Mouse (Mus musculus): Measurements from ENCODE around the gene Zfp451.
A peak's percentile ranks its signal among the peaks of the same experiment; 100 is the strongest.
"Not testable (repeated sequence)": the region's sequence is repeated elsewhere in the genome, so short reads cannot be mapped to it uniquely, and the experiment has no call there.

The Zfp451 gene

DNA sequence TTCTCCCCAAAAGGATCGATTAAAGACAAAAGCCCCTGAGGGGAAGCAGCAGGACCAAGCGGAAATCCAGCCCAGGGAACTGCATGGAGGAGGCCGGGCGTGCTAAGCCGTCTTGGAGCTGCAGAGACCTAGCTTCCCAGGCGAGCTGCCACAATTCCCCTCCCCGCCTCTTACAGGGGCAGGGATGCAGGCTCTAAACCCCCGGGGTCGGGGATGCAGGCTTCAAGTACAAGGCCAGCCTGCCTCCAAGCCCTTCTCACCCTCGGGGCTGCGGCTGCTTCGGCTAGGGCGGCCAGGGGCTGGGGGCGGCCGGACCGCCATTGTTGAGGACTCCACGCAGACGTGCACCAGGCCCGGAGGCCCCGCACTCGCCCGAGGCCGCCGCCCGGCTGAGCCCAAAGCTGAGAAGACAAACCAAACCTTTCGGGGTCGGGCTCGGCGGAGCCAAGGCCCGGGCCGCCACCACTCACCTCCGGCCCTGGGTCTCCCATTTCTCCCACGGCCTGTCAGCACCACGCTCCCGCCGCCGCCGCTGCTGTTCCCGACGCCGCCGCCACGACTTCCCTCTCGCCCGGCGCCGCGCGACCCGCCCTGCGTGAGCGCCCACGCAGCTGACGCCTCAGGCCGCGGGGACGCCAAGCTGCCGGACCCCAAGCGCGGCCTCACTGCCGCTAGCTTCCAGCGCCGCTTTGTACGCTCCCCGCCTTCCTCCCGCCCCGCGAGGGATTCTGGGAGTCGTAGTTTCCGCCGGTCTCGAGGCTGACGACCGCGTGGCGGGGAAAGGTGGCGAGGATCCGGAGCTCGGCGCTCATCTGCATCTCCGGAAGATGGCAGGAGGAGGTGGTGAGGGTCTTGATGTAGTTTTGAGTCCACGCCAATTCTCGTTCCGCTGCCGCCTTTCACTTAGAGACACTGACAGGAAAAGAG, at the start of gene Zfp451:
Gene Zfp451 (minus strand): TSS at position 728 of the 927 bp plus-strand sequence.
- DNase-seq (ENCODE audit: extremely low spot score, low spot score): peak; percentile 93

GRCm38 (mm10) chr1:33846807-33847206, 32.4 kb upstream of the Zfp451 start:
- DNase-seq (ENCODE audit: extremely low spot score, low spot score): no peak

DNA sequence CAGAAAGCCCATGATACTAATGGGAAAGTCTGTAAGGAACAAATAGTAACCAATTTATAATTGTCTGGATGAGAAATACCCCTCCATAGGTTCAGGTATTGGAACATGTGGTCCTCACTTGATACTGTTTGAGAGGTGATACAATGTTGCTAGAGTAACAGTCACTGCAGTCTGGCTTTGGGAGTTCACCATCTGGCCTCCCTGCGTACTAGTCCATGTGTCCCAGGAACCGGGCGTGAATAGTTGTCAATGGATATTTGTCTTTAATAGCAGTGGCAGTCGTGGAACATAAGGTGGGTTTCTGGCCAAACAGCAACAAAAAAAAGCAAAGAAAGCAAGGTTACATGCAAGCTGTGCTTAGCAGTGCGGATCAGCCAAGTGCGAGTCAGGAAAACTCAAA, 29.4 kb upstream of the Zfp451 start:
- DNase-seq (ENCODE audit: extremely low spot score, low spot score): no peak

GRCm38 (mm10) chr1:33838952-33839351, 24.6 kb upstream of the Zfp451 start:
- not testable (repeated sequence) for DNase-seq (ENCODE audit: extremely low spot score, low spot score)

- DNase-seq (ENCODE audit: extremely low spot score, low spot score): no peak
Measured at GRCm38 (mm10) chr1:33830586-33830985, 16.2 kb upstream of the Zfp451 start.

DNA sequence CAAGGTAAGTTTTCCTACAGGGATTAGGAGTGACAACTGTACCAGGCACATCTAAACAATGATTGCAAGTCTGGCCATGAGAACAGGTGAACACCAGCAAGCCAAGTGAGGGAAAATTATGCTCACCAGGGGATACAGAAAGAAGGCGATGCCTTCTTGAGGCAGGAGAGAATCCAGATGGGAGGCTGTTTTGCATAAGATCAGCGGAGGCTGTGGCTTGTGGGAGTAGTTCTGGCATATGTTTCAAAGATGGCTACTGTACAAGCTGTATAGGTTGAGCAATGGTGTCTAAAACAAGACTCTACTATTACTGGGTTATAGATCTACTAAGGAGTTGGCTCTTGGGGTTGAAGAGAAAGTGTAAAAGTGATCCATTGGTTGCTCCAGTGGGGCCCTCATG, 3.5 kb upstream of the Zfp451 start:
- no peak for DNase-seq (ENCODE audit: extremely low spot score, low spot score)

DNA sequence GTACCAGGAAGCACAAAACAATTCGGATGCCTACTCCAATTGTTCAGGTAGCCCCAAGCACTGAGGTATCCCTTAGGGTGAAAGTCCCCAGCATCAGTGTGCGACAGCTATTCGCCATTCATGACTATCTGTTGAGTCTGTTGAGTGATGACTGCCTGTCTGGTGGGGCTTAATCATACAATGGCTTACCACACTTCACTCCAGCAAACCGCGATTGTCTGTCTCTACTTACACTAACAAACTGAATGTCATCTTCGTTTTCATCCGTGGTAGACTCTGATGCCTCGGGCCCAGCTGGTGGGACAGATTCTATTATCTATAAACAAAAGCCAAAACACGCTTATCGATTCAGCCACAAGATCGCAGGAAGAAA, 914 bp downstream of the Zfp451 start:
- DNase-seq (ENCODE audit: extremely low spot score, low spot score): no peak

DNA sequence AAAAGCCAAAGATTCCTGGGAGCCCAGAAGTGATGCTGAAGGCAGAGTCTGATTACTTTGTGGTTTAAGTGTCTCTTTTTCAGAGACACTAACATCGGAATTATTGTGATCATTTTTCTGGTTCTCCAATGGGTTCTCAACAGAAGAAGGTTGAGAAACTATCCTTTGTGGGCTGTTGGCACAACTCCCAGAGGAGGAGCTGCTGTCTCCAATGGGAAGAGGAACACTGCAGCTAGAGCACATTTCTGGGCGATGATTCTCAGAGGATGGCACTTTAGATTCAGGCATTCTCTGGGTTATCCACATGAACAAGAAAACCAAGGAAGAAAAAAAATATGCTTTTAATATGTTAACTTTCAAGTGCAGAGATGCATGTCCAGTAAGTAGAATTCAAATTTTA, 11.1 kb downstream of the Zfp451 start:
- no peak for DNase-seq (ENCODE audit: extremely low spot score, low spot score)

GRCm38 (mm10) chr1:33799620-33800019, 14.8 kb downstream of the Zfp451 start:
- no peak for DNase-seq (ENCODE audit: extremely low spot score, low spot score)

GRCm38 (mm10) chr1:33788493-33788892, 25.9 kb downstream of the Zfp451 start:
- no peak for DNase-seq (ENCODE audit: extremely low spot score, low spot score)

DNA sequence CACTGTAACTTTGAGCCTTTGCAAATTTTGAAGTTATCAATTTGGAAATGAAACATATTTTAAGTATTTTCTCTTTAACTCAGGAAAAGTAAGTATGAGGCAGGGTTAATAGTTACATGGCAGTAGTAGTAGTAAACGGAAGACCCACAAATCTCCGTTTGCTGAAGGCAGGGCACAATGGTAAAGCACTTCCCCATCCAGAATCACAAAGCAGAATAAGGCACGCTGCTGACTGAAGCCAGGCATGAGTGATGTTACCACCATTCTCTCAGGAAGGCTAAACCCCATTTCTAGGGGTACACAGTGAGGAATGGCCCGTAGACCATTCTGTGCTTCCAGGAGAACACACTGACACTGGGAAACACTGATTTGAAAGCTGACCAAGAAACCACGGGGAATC, 26.3 kb downstream of the Zfp451 start:
- DNase-seq (ENCODE audit: extremely low spot score, low spot score): no peak

- DNase-seq (ENCODE audit: extremely low spot score, low spot score): no peak
Measured at GRCm38 (mm10) chr1:33784561-33784960, 29.8 kb downstream of the Zfp451 start.

DNA sequence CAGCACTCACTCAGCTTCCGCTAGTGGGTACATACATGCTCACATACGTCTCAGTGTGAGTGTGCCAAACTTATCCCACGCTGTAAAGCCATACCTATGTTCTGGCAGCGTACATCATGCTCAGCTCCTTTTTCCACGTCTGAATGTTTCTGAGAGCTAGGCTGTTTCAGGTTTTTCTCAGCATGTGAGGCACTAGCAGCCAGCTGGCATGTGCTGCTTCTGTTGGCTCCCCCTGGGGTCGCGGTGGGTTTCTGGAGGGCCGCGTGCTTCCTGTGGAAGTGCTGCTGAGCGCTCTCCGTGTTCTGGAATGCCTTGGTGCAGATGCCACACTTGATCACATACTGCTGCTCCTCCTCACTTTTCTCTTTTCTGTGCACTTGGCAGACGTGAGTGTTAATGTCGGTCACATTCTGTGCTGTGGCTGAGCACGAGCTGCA, 38.2 kb downstream of the Zfp451 start:
- DNase-seq (ENCODE audit: extremely low spot score, low spot score): no peak

GRCm38 (mm10) chr1:33772106-33772505, 42.3 kb downstream of the Zfp451 start:
- no peak for DNase-seq (ENCODE audit: extremely low spot score, low spot score)

DNA sequence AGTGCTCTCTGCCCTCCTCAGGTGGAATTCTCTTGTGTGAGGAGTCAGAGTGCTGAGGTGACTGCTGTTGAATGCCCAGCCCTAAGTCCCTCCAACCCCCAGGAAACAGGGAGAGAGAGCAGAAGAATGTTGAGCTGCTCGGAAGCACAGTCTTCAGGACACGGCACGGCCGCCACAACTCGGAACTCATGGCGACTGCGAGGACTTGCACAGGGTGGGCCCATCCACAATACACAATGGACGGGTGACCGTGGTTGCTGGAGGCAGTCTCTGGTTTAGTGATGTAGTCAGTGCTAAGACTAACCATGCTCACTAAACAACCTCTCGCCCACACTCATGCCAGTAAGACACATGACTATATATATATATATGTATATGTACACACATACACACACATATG, 42.8 kb downstream of the Zfp451 start:
- no peak for DNase-seq (ENCODE audit: extremely low spot score, low spot score)

DNA sequence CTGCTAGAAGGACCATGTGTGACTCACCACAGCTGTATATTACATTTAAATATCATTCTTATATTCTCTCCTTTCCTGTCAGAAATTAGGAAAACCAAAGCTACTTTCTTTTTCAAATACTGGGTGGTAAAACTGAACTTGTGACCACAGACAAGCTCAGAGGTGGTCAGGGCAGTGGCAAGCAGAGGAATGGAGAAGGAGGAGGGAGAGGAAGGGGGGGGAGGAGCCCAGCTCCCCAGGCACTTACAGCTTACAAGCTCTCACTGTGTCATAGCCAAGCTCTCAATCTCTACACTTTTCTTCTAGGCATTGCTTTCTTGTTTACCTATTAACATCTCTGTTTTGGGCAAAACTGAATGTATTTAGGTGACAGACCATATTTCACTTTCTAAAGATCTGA, 45.6 kb downstream of the Zfp451 start:
- DNase-seq (ENCODE audit: extremely low spot score, low spot score): no peak

DNA sequence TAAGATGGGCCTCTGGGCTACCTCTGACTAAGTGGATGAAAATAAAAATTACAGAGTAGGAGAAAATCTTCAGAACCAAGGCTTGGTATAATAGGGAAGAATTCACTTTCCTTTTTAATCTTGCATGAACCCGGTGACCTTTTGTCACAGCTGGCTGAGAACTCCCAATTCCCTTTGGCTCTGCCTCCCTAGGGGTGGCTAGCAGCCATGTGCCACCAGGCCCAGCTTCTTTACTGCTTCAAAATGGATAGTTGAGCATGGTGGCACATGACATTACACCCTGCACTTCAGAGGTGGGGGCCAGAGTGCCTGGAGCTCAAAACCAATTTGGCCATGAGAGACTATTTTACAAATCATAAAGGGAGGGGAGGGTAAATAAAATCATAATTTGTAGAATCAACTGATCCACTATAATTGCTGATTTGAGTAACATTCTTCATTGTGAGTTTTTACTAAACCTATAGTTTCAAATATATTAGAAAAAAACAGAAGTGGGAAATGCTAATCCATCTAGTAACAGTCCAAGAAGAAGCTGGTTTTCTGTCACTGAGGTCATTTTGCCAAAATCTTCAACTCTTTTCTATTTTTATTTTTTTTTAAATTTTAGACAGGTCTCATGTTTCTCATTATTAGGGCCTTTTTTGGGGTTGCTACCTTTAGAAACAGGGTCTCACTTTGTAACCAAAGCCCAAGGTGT, 46.2 kb downstream of the Zfp451 start:
- DNase-seq (ENCODE audit: extremely low spot score, low spot score): no peak

GRCm38 (mm10) chr1:33766520-33767508, 47.6 kb downstream of the Zfp451 start:
- DNase-seq (ENCODE audit: extremely low spot score, low spot score): no peak

GRCm38 (mm10) chr1:33765468-33766080, 48.8 kb downstream of the Zfp451 start:
- DNase-seq (ENCODE audit: extremely low spot score, low spot score): no peak

DNA sequence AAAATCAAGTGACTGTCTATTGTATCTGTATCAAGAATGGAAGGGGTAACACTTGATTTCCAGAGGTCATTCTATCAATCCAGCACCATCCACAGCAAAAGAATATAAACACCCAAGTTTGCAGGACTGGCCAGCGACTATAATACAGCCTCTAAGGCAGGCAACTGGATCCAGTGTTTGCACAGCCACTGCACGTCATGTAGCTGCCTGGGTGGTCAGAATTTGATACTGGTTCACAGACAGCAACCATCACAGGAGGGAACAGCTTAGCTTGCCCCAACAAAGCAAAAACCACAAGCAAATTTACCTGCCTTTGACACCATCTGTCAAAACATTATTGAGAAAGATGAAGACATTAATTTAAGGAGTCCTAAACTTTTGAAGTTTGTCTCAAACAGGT, 50.6 kb downstream of the Zfp451 start:
- DNase-seq (ENCODE audit: extremely low spot score, low spot score): no peak

- no peak for DNase-seq (ENCODE audit: extremely low spot score, low spot score)
Measured at GRCm38 (mm10) chr1:33758488-33758887, 55.9 kb downstream of the Zfp451 start.

All from neural tube, embryonic 10.5 days (tissue).